Mouse (Mus musculus): ENCODE measurements around the gene Taf6.

The Taf6 gene

DNA sequence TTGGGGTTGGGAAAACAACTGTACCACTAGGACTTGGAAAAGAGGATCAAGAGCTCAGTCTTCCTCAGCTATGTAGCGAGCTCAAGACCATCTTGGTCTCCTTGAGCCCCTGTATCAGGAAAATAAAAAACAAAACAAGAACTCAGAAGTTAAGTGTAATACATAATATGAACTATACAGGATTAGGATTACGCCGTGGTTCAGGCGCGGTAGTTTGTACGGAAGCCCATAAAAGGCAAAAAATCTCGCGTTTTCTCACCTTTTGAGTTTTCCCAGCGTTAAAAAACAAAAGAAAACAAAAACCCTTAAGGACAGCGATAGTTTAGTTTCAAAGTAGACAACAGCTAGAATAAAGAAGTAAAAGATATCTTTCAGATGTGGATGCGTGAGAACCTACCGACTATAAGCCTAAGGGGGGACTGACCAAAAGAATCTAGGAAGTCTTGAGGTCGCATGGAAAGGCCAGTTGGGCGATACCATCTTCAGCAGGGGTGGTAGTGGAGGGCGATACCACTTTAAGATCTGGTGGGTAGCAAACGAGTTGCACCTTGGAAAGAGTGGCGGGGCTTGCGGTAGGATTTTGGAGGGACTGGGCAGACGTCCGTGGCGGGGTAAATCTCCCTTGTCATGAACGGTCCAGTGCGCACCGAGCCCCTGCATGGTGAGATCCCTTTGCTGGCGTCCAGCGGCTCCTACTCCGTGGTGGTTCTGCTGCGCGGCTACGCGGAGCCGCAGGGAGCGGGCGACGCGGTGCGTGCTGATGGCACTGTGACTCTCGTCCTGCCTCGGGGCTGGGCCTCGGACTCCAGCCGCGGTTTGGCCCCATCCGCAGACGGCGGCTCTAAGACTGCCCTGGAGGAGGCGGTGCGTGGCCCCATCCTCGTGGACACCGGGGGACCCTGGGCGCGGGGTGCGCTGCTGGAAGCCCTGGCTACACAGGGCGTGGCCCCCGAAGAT is 6.8 kb upstream of the Taf6 start, which contains the start of gene Mblac1:
Gene Mblac1 (plus strand): TSS at position 544 of the 957 bp plus-strand sequence.
- 0 out of 2 replicates have a peak, but pooled peaks have one; percentile 5 for TF ChIP-seq GATA4 (IDR thresholded peaks at IDR 0.05; ENCODE audit: insufficient replicate concordance, low read length)

DNA sequence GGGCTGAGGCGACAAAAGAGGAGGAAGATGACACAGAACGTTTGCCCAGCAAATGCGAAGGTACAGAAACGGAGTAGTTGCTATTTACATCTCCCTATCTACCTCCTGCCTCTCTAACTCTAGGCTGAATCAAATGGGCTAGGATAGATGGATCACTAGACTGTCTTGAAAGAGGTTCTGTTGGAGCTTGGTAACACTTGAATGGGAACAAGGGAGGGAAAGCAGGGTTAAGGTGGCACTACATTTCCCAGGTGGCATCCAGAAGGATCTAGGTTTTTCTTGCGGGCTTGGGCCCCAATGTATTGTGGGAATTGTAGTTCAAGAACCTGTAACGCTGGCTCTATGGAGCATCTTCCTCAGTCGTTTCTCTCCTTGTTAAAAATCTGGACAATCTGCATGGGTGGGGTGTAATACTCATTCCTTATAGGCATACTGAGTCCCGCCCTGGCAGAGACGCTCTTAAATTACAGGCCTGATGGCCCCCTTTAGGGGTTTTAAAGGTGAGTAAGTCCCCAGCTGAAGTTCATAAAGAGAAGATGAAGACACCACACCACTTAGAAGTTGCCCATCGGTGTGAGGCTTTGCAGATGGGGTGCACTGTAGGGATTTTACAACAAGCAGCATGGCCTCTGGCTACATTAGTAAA is 533 bp upstream of the Taf6 start:
- no peak for TF ChIP-seq GATA4 (IDR thresholded peaks at IDR 0.05; ENCODE audit: insufficient replicate concordance, low read length)

DNA sequence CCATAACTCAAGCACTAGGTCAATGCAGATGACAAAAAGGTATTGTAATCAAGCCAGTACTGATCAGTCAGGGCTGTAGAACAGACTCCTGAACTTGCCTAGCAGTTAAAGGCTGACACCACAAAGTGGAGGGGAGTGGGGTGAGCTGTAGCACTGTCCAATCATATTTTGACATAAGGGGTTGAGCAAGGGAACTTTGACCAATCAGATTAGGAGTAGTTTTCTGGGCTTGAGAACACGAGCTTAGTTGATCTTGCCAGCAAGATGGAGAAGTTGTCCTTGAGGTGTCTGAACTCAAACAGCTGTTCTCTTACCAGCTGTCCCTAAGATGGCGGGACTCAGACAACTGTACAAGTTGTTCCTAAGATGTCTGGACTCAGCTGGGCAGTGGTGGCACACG is 14.0 kb downstream of the Taf6 start:
- no peak for TF ChIP-seq GATA4 (IDR thresholded peaks at IDR 0.05; ENCODE audit: insufficient replicate concordance, low read length)

DNA sequence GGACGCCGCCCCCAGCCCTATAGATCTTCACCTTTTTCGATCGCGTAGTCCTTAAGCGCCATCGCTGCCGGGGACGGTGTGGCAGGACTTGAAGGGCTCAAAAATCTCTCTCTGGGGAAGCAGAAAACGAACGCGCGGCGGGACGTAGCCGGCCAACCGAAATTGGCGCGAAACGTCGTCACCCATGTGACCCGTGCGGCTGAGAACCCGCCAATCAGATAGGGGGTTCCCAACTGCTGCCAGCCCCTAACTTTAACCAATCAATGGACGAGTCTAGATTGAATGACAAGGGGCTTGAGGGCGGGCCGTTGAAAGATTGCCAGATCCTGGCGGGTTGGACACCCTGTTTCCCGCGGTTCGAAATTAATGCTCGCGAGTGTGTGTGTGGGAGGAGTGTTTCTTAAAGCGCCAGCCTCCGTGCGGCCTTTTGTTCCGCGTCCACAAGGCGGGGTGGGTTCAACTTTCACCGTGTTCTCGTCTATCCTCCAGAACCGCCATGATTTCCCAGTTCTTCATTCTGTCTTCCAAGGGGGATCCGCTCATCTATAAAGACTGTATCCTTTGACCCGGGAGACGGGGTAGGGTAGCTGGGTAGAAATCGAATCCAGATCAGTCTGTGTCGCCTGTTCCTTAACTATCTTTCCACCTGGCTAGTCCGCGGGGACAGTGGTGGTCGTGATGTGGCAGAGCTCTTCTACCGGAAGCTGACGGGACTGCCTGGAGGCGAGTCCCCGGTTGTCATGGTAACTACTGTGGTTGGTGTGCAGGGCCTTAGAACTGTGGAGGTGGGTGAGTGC is 15.4 kb downstream of the Taf6 start, which contains the start of the genes Ap4m1 and Mcm7:
Gene Ap4m1 (plus strand): TSS at position 308 of the 797 bp plus-strand sequence.
Gene Mcm7 (minus strand): TSS at position 728 of the 797 bp plus-strand sequence.
- peak; percentile 71; the same call in 1 of the 2 replicates for TF ChIP-seq GATA4 (IDR thresholded peaks at IDR 0.05; ENCODE audit: insufficient replicate concordance, low read length)

DNA sequence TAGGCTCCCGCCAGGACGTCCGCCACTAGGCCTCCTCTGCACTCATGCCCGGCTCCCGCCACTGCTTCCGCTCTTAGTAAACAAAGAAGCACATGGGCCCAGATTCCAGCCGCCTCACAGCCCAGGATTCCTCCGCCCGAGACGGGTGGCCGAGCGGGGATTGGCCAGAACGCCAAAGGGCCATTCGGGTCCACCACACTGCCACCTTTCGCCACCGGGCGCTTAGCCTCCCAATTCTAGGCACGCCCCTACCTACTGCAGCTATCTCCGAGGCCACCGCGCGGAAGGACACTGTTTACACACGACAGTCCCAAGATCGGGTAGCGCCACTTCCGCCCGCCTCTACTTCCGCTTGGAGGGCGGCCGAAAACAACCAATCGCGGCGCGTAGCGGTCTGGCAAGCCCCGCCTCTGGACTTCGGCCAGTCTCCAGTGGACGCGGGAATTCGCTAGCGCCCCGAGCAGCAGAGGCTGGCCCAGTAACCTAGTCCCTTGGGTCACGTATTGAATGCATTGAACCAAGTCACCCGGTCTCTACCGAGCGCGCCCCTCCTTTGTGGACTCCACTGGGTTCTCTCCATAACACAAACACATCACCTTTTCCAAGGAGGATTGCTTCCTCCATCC is 16.2 kb downstream of the Taf6 start:
- TF ChIP-seq GATA4 (IDR thresholded peaks at IDR 0.05; ENCODE audit: insufficient replicate concordance, low read length), result peak; percentile 93

DNA sequence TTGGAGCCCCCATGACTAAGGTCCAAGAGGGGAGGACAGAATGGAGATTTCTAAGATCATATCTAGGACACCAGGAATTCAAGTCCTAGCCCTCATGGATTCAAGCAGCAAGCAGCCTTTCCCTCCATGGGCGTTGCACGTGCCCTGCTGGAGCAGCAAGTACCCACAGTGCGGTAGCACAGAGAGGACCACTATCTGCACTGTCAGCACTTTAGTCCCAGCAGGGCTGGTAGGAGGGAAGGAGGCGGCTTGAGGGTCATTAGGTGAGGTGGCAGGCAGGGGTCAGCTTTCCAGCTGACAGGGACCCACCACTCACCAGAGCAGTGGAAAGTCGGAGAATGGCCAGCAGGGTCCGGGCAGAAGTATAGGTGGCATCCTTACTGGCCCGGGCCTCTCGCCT is 21.7 kb downstream of the Taf6 start:
- TF ChIP-seq GATA4 (IDR thresholded peaks at IDR 0.05; ENCODE audit: insufficient replicate concordance, low read length), result no peak

DNA sequence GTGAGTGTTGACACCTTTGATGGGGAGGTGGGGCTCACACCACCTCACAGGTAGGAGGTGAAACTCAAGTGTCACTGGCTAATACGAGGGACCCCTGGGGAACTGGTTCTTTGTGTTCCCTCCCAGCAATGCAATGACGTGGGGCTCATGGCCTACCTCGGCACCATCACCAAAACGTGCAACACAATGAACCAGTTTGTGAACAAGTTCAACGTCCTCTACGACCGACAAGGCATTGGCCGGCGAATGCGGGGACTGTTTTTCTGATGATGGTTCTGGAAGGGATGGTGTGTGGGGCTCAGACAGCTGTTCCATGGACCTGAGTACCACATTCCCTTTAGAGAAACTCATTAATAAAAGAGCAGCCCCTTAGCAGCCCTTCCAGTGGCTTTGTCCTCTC is 23.6 kb downstream of the Taf6 start:
- TF ChIP-seq GATA4 (IDR thresholded peaks at IDR 0.05; ENCODE audit: insufficient replicate concordance, low read length), result no peak

DNA sequence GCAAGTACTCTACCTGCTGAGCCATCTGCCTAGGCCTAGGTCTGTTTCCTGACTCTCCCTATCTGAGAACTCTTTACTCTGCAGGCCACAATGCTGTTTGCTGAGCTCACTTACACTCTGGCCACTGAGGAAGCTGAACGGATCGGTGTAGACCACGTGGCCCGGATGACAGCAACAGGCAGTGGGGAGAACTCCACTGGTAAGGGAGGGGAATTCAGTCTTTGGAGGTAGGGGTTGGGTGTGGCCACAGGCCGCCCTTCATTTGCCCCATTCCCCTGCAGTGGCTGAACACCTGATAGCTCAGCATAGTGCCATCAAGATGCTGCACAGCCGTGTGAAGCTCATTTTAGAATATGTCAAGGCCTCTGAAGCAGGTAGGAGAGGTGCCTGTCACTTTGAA is 24.2 kb downstream of the Taf6 start:
- no peak for TF ChIP-seq GATA4 (IDR thresholded peaks at IDR 0.05; ENCODE audit: insufficient replicate concordance, low read length)

DNA sequence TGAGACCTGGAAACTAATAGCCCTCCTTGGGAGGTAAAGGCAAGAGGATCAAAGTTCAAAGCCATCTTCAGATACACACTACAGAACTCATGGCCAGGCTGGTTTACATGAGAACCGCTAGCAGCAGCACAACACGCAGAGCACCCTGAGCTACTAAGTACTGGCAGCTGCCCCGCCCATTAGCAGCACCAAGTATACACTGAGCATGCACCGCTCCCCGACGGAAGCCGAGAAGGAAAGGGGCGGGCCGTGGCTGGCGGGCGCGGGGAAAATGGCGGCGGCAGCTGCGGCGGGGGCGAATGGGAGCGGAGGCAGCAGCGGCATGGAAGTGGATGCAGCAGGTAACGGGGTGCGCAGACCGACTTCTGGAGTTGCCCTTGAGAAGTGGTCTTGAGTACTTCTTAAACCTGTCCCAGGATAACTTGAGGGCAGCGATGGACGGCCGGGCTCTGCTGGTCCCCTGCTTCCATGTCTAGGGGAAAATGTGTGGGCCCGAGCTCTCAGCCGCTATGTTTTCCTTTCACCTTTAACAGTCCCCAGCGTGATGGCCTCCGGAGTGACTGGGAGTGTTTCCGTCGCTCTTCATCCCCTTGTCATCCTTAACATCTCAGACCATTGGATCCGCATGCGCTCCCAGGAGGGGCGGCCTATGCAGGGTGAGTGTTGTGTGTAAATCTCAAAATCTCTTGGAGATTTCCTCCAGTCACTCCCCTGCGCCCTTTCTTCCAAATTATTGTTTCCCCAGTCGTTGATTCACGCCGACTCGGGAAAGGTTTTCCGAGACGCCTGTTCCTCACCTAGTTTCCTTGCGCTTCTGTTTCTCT is 26.2 kb downstream of the Taf6 start, which contains the start of gene Cops6:
Gene Cops6 (plus strand): TSS at position 230 of the 824 bp plus-strand sequence.
- no peak for TF ChIP-seq GATA4 (IDR thresholded peaks at IDR 0.05; ENCODE audit: insufficient replicate concordance, low read length)

DNA sequence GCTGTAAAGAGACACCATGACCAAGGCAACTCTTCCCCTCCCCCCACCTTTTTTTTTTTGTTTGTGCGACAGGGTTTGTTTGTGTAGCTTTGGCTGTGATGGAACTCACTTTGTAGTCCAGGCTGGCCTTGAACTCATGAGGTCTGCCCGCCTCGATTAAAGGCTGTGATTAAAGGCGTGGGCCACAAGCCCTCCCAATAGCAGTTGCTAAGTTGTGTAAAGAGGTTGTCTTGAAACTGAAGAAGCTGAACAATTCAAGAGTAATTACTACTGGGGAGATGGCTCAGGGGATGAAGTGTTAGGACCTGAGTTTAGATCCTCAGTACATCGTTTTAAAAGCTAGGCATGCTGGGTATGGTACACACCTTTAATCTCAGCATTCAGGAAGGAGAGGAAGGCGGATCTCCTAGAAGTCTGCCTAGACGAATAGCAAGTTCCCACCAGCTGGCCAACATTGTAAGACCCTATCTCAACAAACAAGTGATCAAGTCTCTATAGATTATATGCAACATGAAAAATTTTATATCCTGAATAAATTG is 27.0 kb downstream of the Taf6 start:
- TF ChIP-seq GATA4 (IDR thresholded peaks at IDR 0.05; ENCODE audit: insufficient replicate concordance, low read length), result no peak

DNA sequence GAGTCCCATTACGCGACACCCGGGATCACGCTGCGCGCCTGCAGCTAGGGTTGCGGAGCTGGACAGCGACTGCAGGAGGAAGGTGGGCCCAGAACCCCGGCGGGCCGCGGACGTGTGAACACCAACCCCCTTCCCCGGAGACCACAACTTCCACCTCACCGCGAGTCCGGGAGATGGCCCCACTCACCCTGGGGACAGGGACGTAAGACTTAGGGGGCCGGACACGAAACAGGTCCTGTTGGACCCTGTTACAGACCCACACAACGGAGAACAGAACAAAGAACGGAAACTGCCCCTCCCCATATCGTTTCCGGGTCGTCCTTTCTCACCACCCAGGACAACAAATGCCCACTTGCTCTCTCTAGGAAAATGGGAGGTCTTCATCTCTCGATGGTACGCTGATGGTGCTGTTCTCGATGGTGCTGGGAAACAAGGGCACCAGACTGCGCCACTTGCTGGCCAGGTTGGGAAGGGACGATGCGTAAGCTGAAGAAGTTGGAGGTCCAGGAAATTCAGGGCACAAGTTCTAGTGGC is 31.7 kb downstream of the Taf6 start, which contains the start of gene Zfp113:
Gene Zfp113 (minus strand): TSS at position 302 of the 534 bp plus-strand sequence.
- TF ChIP-seq GATA4 (IDR thresholded peaks at IDR 0.05; ENCODE audit: insufficient replicate concordance, low read length), result no peak

DNA sequence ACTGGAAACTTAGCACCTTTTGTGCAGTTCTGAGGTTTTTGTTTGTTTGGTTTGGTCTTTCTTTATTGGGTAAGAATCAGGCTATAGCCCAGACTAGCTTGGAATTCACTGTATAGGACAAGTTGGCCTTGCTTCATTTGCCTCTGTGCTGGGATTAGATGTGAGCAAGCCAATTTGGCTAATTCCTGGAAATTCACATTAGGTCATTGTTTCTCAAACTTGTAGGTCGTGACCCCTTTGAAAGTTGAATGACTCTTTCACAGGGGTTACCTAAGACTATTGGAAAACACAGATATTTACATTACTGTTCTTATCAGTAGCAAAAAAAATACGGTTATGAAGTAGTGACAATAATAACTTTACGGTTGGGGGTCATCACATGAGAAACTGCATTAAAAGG is 32.9 kb downstream of the Taf6 start:
- 0 out of 2 replicates have a peak, but pooled peaks have one; percentile 27 for TF ChIP-seq GATA4 (IDR thresholded peaks at IDR 0.05; ENCODE audit: insufficient replicate concordance, low read length)

DNA sequence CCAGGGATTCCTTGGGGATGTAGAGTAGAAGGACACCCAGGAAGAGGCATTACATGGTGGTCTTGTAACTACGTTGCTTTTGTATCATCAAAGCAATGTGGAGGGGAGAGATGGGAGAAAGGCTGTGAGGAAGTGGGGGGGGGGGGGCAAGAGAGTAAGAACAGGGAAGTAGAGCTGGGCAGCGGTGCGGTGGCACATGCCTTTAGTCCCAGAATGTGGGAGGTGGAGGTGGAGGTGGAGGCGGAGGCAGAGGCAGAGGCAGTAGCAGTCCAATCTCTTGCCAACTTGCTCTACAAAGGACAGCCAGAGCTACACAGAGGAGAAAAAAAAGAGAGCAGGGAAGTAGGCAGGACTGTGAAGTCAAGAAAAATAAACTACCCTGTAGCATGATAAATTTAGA is 48.7 kb downstream of the Taf6 start:
- no peak for TF ChIP-seq GATA4 (IDR thresholded peaks at IDR 0.05; ENCODE audit: insufficient replicate concordance, low read length)
